13 mouse cellular contexts compared by ENCODE assay signal in genomic region chr1:82972046-82972445, GRCm38 (mm10). TPM values are rescaled to one million over a fixed set of nuclear protein-coding genes. Genes with fewer than 3 reads are reported as not detected.
DNase-seq lines count a peak whose midpoint lies in the region; ATAC-seq lines count a peak whose summit lies in the region.
"Had no signal": no experiment of that assay in that cellular context is flagged by ENCODE, and none has a peak within 500 bp of the region (broad histone marks: within the 10 kb centered on the region; RNA-seq: fewer than 3 reads in every experiment).

No protein-coding gene starts in this region.

- peak; percentile 87 for DNase-seq in midbrain, embryonic 11.5 days (ENCODE audit: low spot score, missing footprints)
- DNase-seq in midbrain, embryonic 14.5 days = no peak
- DNase-seq in kidney, postnatal 4 days = peak; percentile 11 to 43
- DNase-seq in yolk sac, embryonic 10.5 days (ENCODE audit: low spot score) = peak; percentile 58
- no peak for DNase-seq in gastrocnemius, postnatal 25 days
- DNase-seq in ovary, postnatal 36 days (ENCODE audit: low spot score) = no peak
- no peak for DNase-seq in testis, postnatal 14 days (ENCODE audit: low spot score)
- DNase-seq: gastrocnemius, postnatal 14 days had no signal

- H3K9me3 ChIP-seq in midbrain, embryonic 11.5 days (ENCODE audit: control insufficient read depth, low read length) = no peaks in the 10 kb centered on the region
- no peaks in the 10 kb centered on the region for H3K9me3 ChIP-seq in midbrain, embryonic 14.5 days (ENCODE audit: control insufficient read depth, low read length)
- no peaks in the 10 kb centered on the region for H3K9me3 ChIP-seq in heart, embryonic 11.5 days (replicated peaks; ENCODE audit: control insufficient read depth, low read length)
- H3K9me3 ChIP-seq: embryonic facial prominence, embryonic 12.5 days had no signal

- ATAC-seq in midbrain, embryonic 11.5 days (ENCODE audit: low FRiP score) = no peak
- ATAC-seq in midbrain, embryonic 14.5 days (ENCODE audit: low FRiP score, low TSS enrichment) = no peak; the same call in 1 of the 2 replicates
- ATAC-seq in heart, embryonic 11.5 days (replicated peaks; ENCODE audit: insufficient number of reproducible peaks, low FRiP score, low TSS enrichment) = peak; percentile 69

- WGBS in midbrain, embryonic 11.5 days = 47% methylated on average over 4 of the region's 4 CpGs
- 31% methylated on average over 4 of the region's 4 CpGs for WGBS in midbrain, embryonic 14.5 days
- 11% methylated on average over 4 of the region's 4 CpGs for WGBS in heart, embryonic 11.5 days (ENCODE audit: insufficient replicate concordance)

- no peaks in the 10 kb centered on the region for H3K27me3 ChIP-seq in midbrain, embryonic 11.5 days (ENCODE audit: control insufficient read depth, insufficient read depth, low read length)
- H3K27me3 ChIP-seq in midbrain, embryonic 14.5 days (ENCODE audit: control insufficient read depth, insufficient read depth, low read length) = no peaks in the 10 kb centered on the region
- H3K27me3 ChIP-seq in heart, embryonic 11.5 days (ENCODE audit: control insufficient read depth, insufficient read depth, low read length) = no peaks in the 10 kb centered on the region
- H3K27me3 ChIP-seq: CH12.LX; embryonic facial prominence, embryonic 12.5 days had no signal

- no peak overlapping the region for H3K9ac ChIP-seq in midbrain, embryonic 11.5 days (ENCODE audit: low read length)
- no peak overlapping the region for H3K9ac ChIP-seq in midbrain, embryonic 14.5 days (replicated peaks; ENCODE audit: low read length)
- no peak overlapping the region for H3K9ac ChIP-seq in heart, embryonic 11.5 days (ENCODE audit: low read depth, low read length)
- H3K9ac ChIP-seq: embryonic facial prominence, embryonic 12.5 days had no signal

- H3K4me1 ChIP-seq in midbrain, embryonic 11.5 days (ENCODE audit: control insufficient read depth, insufficient read depth, low read length) = no peaks in the 10 kb centered on the region
- H3K4me1 ChIP-seq in midbrain, embryonic 14.5 days (ENCODE audit: control insufficient read depth, insufficient read depth, low read length) = no peaks in the 10 kb centered on the region
- peaks cover 27% of the 10 kb centered on the region for H3K4me1 ChIP-seq in heart, embryonic 11.5 days (ENCODE audit: control insufficient read depth, insufficient read depth, low read length)
- H3K4me1 ChIP-seq: embryonic facial prominence, embryonic 12.5 days had no signal

- H3K27ac ChIP-seq in midbrain, embryonic 11.5 days (ENCODE audit: low read depth, low read length) = no peak overlapping the region
- H3K27ac ChIP-seq in midbrain, embryonic 14.5 days (replicated peaks; ENCODE audit: low read depth, low read length) = no peak overlapping the region
- H3K27ac ChIP-seq in heart, embryonic 11.5 days (ENCODE audit: low read depth, low read length) = peak overlapping the region; percentile 52
- H3K27ac ChIP-seq: embryonic facial prominence, embryonic 12.5 days had no signal

- no peak overlapping the region for H3K4me3 ChIP-seq in midbrain, embryonic 11.5 days (ENCODE audit: low read depth, low read length)
- H3K4me3 ChIP-seq in midbrain, embryonic 14.5 days (replicated peaks; ENCODE audit: low read depth, low read length) = no peak overlapping the region
- H3K4me3 ChIP-seq in heart, embryonic 11.5 days (ENCODE audit: low read depth, low read length) = no peak overlapping the region
- H3K4me3 ChIP-seq: embryonic facial prominence, embryonic 12.5 days had no signal

- H3K36me3 ChIP-seq in midbrain, embryonic 11.5 days (ENCODE audit: control insufficient read depth, insufficient read depth, low read length) = no peaks in the 10 kb centered on the region
- no peaks in the 10 kb centered on the region for H3K36me3 ChIP-seq in midbrain, embryonic 14.5 days (ENCODE audit: control insufficient read depth, insufficient read depth, low read length)
- H3K36me3 ChIP-seq in heart, embryonic 11.5 days (ENCODE audit: control insufficient read depth, insufficient read depth, low read length) = no peaks in the 10 kb centered on the region
- H3K36me3 ChIP-seq: embryonic facial prominence, embryonic 12.5 days had no signal

- H3K4me2 ChIP-seq in midbrain, embryonic 11.5 days = no peak overlapping the region
- H3K4me2 ChIP-seq in midbrain, embryonic 14.5 days (ENCODE audit: low read length) = no peak overlapping the region
- peak overlapping the region; percentile 3; the same call in 1 of the 2 replicates for H3K4me2 ChIP-seq in heart, embryonic 11.5 days
- H3K4me2 ChIP-seq: embryonic facial prominence, embryonic 12.5 days had no signal

RNA-seq across cellular contexts. Expression of gene Gm47955, which starts 12.0 kb away (rescaled TPM):
- not detected in 2 replicates for polyA plus RNA-seq in midbrain, embryonic 11.5 days (2014; fragmentation: Nextera tagmentation; extraction: Ambion mirVana)
- not detected in 2 replicates for polyA plus RNA-seq in midbrain, embryonic 14.5 days (2014; fragmentation: Nextera tagmentation; extraction: Ambion mirVana)
- polyA plus RNA-seq in heart, embryonic 11.5 days (2014; fragmentation: Nextera tagmentation; extraction: Ambion mirVana) = not detected in 2 replicates
- total RNA-seq in gastrocnemius, postnatal 25 days (2021) = not detected
- total RNA-seq: CH12.LX; gastrocnemius, postnatal 14 days; left cerebral cortex, adult 18-20 months had no signal
- polyA plus RNA-seq: embryonic facial prominence, embryonic 12.5 days; spleen, adult 2 months had no signal

RNA-seq across cellular contexts. Expression of gene Gm7544, which starts 16.2 kb away (rescaled TPM):
- not detected in 2 replicates for polyA plus RNA-seq in midbrain, embryonic 11.5 days (2014; fragmentation: Nextera tagmentation; extraction: Ambion mirVana)
- not detected in 2 replicates for polyA plus RNA-seq in midbrain, embryonic 14.5 days (2014; fragmentation: Nextera tagmentation; extraction: Ambion mirVana)
- not detected in 2 replicates for polyA plus RNA-seq in heart, embryonic 11.5 days (2014; fragmentation: Nextera tagmentation; extraction: Ambion mirVana)
- total RNA-seq in gastrocnemius, postnatal 25 days (2021) = not detected
- total RNA-seq: CH12.LX; gastrocnemius, postnatal 14 days; left cerebral cortex, adult 18-20 months had no signal
- polyA plus RNA-seq: embryonic facial prominence, embryonic 12.5 days; spleen, adult 2 months had no signal

RNA-seq across cellular contexts. Expression of gene Gm47959, which starts 28.3 kb away (rescaled TPM):
- not detected in 2 replicates for polyA plus RNA-seq in midbrain, embryonic 11.5 days (2014; fragmentation: Nextera tagmentation; extraction: Ambion mirVana)
- not detected in 2 replicates for polyA plus RNA-seq in midbrain, embryonic 14.5 days (2014; fragmentation: Nextera tagmentation; extraction: Ambion mirVana)
- polyA plus RNA-seq in heart, embryonic 11.5 days (2014; fragmentation: Nextera tagmentation; extraction: Ambion mirVana) = not detected in 2 replicates
- not detected for total RNA-seq in gastrocnemius, postnatal 25 days (2021)
- total RNA-seq: CH12.LX; gastrocnemius, postnatal 14 days; left cerebral cortex, adult 18-20 months had no signal
- polyA plus RNA-seq: embryonic facial prominence, embryonic 12.5 days; spleen, adult 2 months had no signal

RNA-seq across cellular contexts. Expression of gene A030003K21Rik, which starts 28.9 kb away (rescaled TPM):
- not detected in 2 replicates for polyA plus RNA-seq in midbrain, embryonic 11.5 days (2014; fragmentation: Nextera tagmentation; extraction: Ambion mirVana)
- not detected in 2 replicates for polyA plus RNA-seq in midbrain, embryonic 14.5 days (2014; fragmentation: Nextera tagmentation; extraction: Ambion mirVana)
- not detected in 2 replicates for polyA plus RNA-seq in heart, embryonic 11.5 days (2014; fragmentation: Nextera tagmentation; extraction: Ambion mirVana)
- not detected for total RNA-seq in gastrocnemius, postnatal 25 days (2021)
- total RNA-seq: CH12.LX; gastrocnemius, postnatal 14 days; left cerebral cortex, adult 18-20 months had no signal
- polyA plus RNA-seq: embryonic facial prominence, embryonic 12.5 days; spleen, adult 2 months had no signal

RNA-seq across cellular contexts. Expression of gene Gm6217, which starts 40.8 kb away (rescaled TPM):
- not detected in 2 replicates for polyA plus RNA-seq in midbrain, embryonic 11.5 days (2014; fragmentation: Nextera tagmentation; extraction: Ambion mirVana)
- not detected in 2 replicates for polyA plus RNA-seq in midbrain, embryonic 14.5 days (2014; fragmentation: Nextera tagmentation; extraction: Ambion mirVana)
- polyA plus RNA-seq in heart, embryonic 11.5 days (2014; fragmentation: Nextera tagmentation; extraction: Ambion mirVana) = not detected in 2 replicates
- not detected for total RNA-seq in gastrocnemius, postnatal 25 days (2021)
- total RNA-seq: CH12.LX; gastrocnemius, postnatal 14 days; left cerebral cortex, adult 18-20 months had no signal
- polyA plus RNA-seq: embryonic facial prominence, embryonic 12.5 days; spleen, adult 2 months had no signal

Comparison
In these comparisons a context has a peak if more than half of its experiments do, and no peak if none do; other contexts are left out.
1. DNase-seq: peak in midbrain, embryonic 11.5 days (single experiment), kidney, postnatal 4 days (2 of 2) and yolk sac, embryonic 10.5 days (single experiment); none in midbrain, embryonic 14.5 days (single experiment), gastrocnemius, postnatal 25 days (single experiment), ovary, postnatal 36 days (single experiment) and testis, postnatal 14 days (single experiment).